Mouse (Mus musculus) forebrain, postnatal 0 days (tissue): ENCODE measurements around the gene Hamp. TPM values are rescaled to one million over a fixed set of nuclear protein-coding genes. Genes with fewer than 3 reads are reported as not detected.
A peak's percentile ranks its signal among the peaks of the same experiment; 100 is the strongest.
"Not testable (repeated sequence)": the region's sequence is repeated elsewhere in the genome, so short reads cannot be mapped to it uniquely, and the experiment has no call there.

Experiments used
- ATAC-seq: fragments of 200-750 bp; cut with Nextera tagmentation; 2 replicates; pipeline ENCODE4 v1.8.0; 2017; ENCODE audit warnings: mild to moderate bottlenecking, moderate library complexity
- DNase-seq: peaks from one replicate; pipeline ENCODE4 v3.0.0-alpha.2; 2015
- H3K27ac ChIP-seq: fragments of 300-500 bp; sonication (generic); 2 replicates; pipeline ENCODE4 v1.5.1; 2014; ENCODE audit warnings: low read depth, mild to moderate bottlenecking, antibody characterized with exemption, low read length, moderate library complexity, mixed read lengths
- H3K27me3 ChIP-seq: fragments of 300-500 bp; sonication (generic); 2 replicates; pipeline ENCODE4 v1.6.1; 2014; ENCODE audit warnings: mild to moderate bottlenecking, low read length, mixed read lengths; ENCODE audit not compliant: insufficient read depth
- H3K36me3 ChIP-seq: fragments of 300-500 bp; sonication (generic); 2 replicates; pipeline ENCODE4 v1.6.1; 2014; ENCODE audit warnings: mild to moderate bottlenecking, moderate library complexity; ENCODE audit not compliant: insufficient read depth
- H3K4me1 ChIP-seq: fragments of 300-500 bp; sonication (generic); 2 replicates; pipeline ENCODE4 v1.6.1; 2014; ENCODE audit warnings: antibody characterized with exemption; ENCODE audit not compliant: insufficient read depth
- H3K4me2 ChIP-seq: fragments of 300-500 bp; sonication (generic); 2 replicates; pipeline ENCODE4 v1.6.1; 2014; ENCODE audit warnings: low read depth, mild to moderate bottlenecking, moderate library complexity
- H3K4me3 ChIP-seq: fragments of 300-500 bp; sonication (generic); 2 replicates; pipeline ENCODE4 v1.5.1; 2014; ENCODE audit warnings: low read depth, low read length, mixed read lengths
- H3K9ac ChIP-seq: fragments of 300-500 bp; sonication (generic); 2 replicates; pipeline ENCODE4 v1.6.1; 2014; ENCODE audit warnings: mild to moderate bottlenecking
- H3K9me3 ChIP-seq: fragments of 300-500 bp; sonication (generic); 2 replicates; pipeline ENCODE4 v1.6.1; 2016; ENCODE audit warnings: low read length
- CTCF ChIP-seq: sonication (generic); IDR thresholded peaks from 2 replicates; pipeline ENCODE4 v1.5.1; 2016; ENCODE audit warnings: antibody characterized with exemption, control low read depth, low read depth
- WGBS: fragments of 180-500 bp; shearing (Covaris S2); extraction: QIAGEN DNeasy Blood & Tissue Kit; methylation state at CpG from one replicate; pipeline ENCODE4 v1.1.7; 2014; 5-methylcytosine and 5-hydroxymethylcytosine counted together
- polyA plus RNA-seq: library from polyadenylated mRNA; unstranded; fragments of >200 nt; fragmentation: Nextera tagmentation; extraction: Ambion mirVana; gene quantifications from 2 replicates; pipeline ENCODE4 v1.2.1, GENCODE M21; 2015
- total RNA-seq: library from RNA; depleted of rRNA; stranded (reverse); fragments of >200 nt; gene quantifications from 2 replicates; pipeline ENCODE4 v1.2.3, GENCODE M21; 2014

Gene Hamp
- total and polyA plus RNA-seq, 2 experiments from 2014 or later = not detected

DNA sequence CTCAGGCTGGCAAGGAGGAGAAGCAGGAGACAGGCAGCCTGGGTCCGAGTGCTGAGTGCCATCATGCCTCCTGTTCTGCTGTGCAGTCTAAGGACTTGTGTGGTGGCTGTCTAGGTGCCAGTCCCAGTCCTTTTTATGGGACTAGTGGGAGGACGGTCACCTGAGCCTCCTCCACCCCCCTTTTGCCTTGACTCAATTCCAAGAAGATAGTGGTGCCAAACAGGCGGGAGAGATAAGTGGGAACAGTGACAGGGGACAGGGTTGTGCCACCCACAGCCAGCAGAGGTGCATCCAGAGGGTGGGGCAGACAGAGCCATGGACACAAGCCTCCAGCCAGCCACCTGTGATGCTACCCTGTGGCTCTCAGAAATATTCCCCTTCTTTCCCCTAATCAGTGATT lies 19.8 kb downstream of the Hamp start:
- Histone ChIP-seq H3K27ac (no peak overlapping the region), H3K27me3 (no peaks in the 10 kb centered on the region), H3K4me2 (no peak overlapping the region), H3K9ac (no peak overlapping the region), H3K4me3 (no peak overlapping the region), H3K36me3 (no peaks in the 10 kb centered on the region), H3K9me3 (no peaks in the 10 kb centered on the region), H3K4me1 (no peaks in the 10 kb centered on the region)
- 61% methylated on average over 3 of the region's 3 CpGs for WGBS
- TF ChIP-seq CTCF = no peak
- ATAC-seq (no peak), DNase-seq (no peak)

DNA sequence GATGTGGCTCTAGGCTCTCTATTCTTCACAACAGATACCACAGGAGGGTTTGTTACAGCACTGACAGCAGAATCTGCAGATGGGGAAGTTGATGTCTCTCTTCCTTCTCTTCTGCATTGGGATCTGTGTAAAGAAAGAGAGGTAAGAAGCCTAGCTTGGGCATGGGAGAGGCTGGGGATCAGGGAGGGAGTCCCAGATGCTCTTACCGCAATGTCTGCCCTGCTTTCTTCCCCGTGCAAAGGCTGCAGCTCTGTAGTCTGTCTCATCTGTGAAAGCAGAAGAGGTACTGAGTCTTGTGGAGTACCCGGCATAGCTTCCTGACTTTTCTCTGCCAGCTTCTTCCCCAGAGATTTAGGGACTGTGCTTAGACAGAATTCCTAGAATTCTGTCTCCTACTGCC lies 21.3 kb downstream of the Hamp start:
- not testable (repeated sequence) for H3K27ac ChIP-seq, H3K27me3 ChIP-seq, H3K4me2 ChIP-seq, H3K4me3 ChIP-seq, H3K9ac ChIP-seq, H3K36me3 ChIP-seq, ATAC-seq, DNase-seq, H3K4me1 ChIP-seq, H3K9me3 ChIP-seq
- 54% methylated on average over 3 of the region's 3 CpGs for WGBS

DNA sequence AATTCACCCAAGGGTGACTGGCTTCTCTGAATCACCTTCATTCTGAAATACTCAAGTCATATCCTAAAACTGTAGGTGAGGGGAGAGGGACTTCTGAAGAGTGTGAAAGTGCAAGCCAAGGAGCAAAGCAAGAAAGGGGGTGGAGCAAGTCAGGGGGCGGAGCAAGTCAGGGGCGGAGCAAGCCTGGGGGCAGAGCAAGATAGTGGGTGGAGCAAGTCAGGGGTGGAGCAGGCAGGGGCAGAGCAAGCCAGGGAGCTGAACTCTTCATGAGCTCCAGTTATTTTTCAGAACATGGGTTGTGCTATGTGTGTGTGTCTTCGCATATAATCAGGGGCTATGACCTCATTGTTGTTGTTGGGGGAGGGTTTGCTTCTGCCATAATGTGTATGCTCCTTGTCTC lies 23.6 kb downstream of the Hamp start:
- Histone ChIP-seq H3K4me2 (no peak overlapping the region), H3K9me3 (no peaks in the 10 kb centered on the region), H3K4me1 (no peaks in the 10 kb centered on the region), H3K27me3 (no peaks in the 10 kb centered on the region), H3K36me3 (no peaks in the 10 kb centered on the region), H3K4me3 (no peak overlapping the region), H3K9ac (no peak overlapping the region), H3K27ac (no peak overlapping the region)
- no peak for DNase-seq
- WGBS = 76% methylated on average over 3 of the region's 3 CpGs
- TF ChIP-seq CTCF = no peak
- no peak for ATAC-seq

DNA sequence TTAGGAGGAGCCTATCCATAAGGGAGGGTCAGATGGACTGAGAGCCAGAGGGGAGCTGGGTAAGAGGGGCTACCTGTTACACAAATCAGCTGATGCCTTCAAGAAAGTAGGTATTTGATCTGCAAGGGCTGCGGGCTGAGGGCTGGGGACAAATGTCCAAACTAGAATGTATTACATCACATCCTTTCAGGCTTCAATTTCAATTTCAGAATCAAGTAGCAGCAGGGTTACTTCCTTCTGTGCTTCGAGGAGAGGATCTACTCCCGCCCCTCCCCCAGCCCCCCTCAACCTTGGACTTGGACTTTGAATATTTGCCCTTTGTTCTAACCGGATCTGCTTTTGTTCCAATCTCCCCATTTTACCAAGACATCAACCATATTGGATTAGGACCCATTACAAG lies 26.6 kb downstream of the Hamp start:
- Histone ChIP-seq H3K9ac (no peak overlapping the region), H3K36me3 (no peaks in the 10 kb centered on the region), H3K27ac (no peak overlapping the region), H3K4me1 (no peaks in the 10 kb centered on the region), H3K27me3 (no peaks in the 10 kb centered on the region), H3K4me2 (no peak overlapping the region), H3K9me3 (no peaks in the 10 kb centered on the region), H3K4me3 (no peak overlapping the region)
- ATAC-seq (no peak), DNase-seq (no peak)
- 43% methylated on average over 4 of the region's 4 CpGs for WGBS
- no peak for TF ChIP-seq CTCF

DNA sequence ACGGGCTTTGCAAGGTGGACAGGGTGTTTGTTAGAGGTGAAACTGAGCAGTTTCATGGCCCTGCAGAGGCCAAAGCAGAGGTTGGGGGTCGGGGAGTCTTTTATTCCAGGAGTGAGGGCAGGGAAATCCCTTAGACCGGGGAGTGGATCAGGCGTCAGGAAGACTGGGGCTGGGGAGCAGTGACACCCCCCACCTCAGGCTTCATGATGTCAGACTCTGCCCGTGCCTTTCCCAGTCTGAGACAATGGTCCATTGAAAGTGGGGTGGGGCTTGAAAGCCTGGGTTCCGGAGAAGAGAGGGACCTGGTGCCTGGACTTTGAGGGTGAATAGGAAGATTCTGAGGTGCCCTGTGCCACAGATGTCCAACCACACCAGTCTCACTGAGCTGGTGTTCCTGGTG lies 27.1 kb downstream of the Hamp start:
- 10% methylated on average over 6 of the region's 6 CpGs for WGBS
- Histone ChIP-seq H3K27me3 (no peaks in the 10 kb centered on the region), H3K9ac (no peak overlapping the region), H3K4me1 (no peaks in the 10 kb centered on the region), H3K9me3 (no peaks in the 10 kb centered on the region), H3K4me2 (no peak overlapping the region), H3K4me3 (no peak overlapping the region), H3K27ac (no peak overlapping the region), H3K36me3 (no peaks in the 10 kb centered on the region)
- no peak for ATAC-seq
- no peak for TF ChIP-seq CTCF
- no peak for DNase-seq

DNA sequence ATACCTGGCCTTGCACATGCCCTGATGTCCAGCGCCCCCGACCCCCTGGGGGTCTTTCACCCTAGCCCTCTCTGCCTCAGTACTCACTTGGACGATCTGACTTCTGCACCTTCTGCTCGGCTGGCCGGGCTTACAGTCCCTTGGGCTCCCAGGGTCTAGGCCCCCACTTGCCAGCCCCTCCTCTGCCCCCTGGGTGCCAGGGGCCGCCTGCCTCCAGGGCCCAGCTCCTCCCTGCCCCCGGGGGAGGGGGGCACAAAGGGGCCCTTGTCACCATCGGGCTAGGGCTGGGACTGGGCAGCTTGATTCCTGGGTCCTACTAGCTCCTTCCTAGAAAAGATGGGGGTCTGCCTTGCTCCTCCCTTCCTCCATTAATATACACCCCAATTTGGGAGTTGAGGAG lies 29.1 kb downstream of the Hamp start, which contains the start of gene Mag:
TSS of gene Mag (minus strand) at position 142 of the 400 bp plus-strand sequence.
- H3K36me3 ChIP-seq = no peaks in the 10 kb centered on the region
- TF ChIP-seq CTCF = no peak
- no peak within 1 kb of the TSS for H3K9ac ChIP-seq
- 72% methylated on average over 8 of the region's 8 CpGs for WGBS
- H3K27ac ChIP-seq = no peak within 1 kb of the TSS
- H3K9me3 ChIP-seq = no peaks in the 10 kb centered on the region
- H3K4me2 ChIP-seq = no peak within 1 kb of the TSS
- H3K27me3 ChIP-seq = no peaks in the 10 kb centered on the region
- ATAC-seq = no peak
- H3K4me3 ChIP-seq = no peak within 1 kb of the TSS
- DNase-seq = no peak
- H3K4me1 ChIP-seq = no peaks in the 10 kb centered on the region

DNA sequence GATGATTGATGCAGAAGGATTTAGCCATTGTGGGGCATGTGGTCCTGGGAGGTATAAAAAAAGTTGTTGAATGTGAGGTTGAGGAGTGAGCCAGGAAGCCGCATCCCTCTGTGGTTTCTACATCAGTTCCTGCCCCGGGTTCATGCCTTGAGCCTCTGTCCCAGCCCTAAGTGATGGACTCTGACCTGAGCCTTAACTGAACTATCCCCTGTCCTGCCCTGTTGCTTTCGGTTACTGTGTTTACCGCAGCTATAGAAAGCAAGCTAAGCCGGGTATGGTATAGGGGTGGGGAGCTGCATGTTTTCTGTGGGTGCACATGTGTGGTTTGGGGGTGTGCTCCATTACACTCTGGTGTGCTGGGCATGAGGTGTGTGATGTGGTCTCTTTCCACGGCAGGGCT lies 34.1 kb downstream of the Hamp start:
- Histone ChIP-seq H3K4me2 (no peak overlapping the region), H3K9ac (no peak overlapping the region), H3K4me3 (no peak overlapping the region), H3K4me1 (no peaks in the 10 kb centered on the region; the same call in 1 of the 2 replicates), H3K9me3 (no peaks in the 10 kb centered on the region), H3K27ac (no peak overlapping the region), H3K36me3 (no peaks in the 10 kb centered on the region), H3K27me3 (no peaks in the 10 kb centered on the region; the same call in 1 of the 2 replicates)
- DNase-seq = no peak
- 80% methylated on average over 6 of the region's 6 CpGs for WGBS
- ATAC-seq = no peak
- no peak for TF ChIP-seq CTCF

DNA sequence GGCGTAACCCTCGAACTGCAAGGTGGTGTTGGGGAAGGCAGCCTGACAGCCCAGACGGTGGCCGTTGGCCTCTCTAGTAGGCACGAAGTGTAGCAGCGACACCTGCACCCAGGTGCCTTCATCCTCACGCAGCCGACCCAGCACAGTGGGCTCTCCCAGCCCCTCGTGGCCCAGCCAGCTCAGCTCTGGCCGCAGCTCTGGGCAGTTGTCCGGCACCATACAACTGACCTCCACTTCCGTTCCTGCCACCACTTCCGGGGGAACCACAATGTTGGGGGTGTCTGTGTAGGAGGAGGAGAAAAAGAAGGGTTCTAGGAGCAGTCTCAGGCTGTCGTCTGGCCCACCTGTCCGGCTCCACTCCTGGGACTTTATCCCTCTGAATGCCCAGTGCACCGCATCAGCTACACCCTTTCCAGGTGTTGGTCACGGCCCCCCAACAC lies 34.8 kb downstream of the Hamp start:
- Histone ChIP-seq H3K27me3 (no peaks in the 10 kb centered on the region; the same call in 1 of the 2 replicates), H3K9me3 (no peaks in the 10 kb centered on the region), H3K9ac (no peak overlapping the region), H3K4me2 (peak overlapping the region; percentile 56), H3K36me3 (no peaks in the 10 kb centered on the region), H3K4me3 (peak overlapping the region; percentile 26), H3K27ac (no peak overlapping the region), H3K4me1 (no peaks in the 10 kb centered on the region; the same call in 1 of the 2 replicates)
- no peak for TF ChIP-seq CTCF
- ATAC-seq (no peak), DNase-seq (no peak)
- WGBS = 24% methylated on average over 17 of the region's 17 CpGs
